Mouse (Mus musculus) lung, adult 2 months (tissue): ENCODE results near the gene Actl7a. TPM values are rescaled to one million over a fixed set of nuclear protein-coding genes. Genes with fewer than 3 reads are reported as not detected.

Experiments used
- DNase-seq: peaks from one replicate; pipeline ENCODE4 v3.0.0; 2022
- H3K4me1 ChIP-seq: fragments of 200-500 bp; 2 replicates; pipeline ENCODE4 v1.6.1; 2011; ENCODE audit warnings: low read length; ENCODE audit not compliant: control insufficient read depth, insufficient read depth
- H3K4me3 ChIP-seq: fragments of 200-500 bp; replicated peaks from 2 replicates; pipeline ENCODE3; 2011; ENCODE audit warnings: low read depth, mild to moderate bottlenecking, control low read depth, low read length; ENCODE audit errors: extremely low read depth
- CTCF ChIP-seq: fragments of 200-500 bp; IDR thresholded peaks from 2 replicates; pipeline ENCODE4 v1.5.1; 2011; ENCODE audit warnings: mild to moderate bottlenecking, low read length, control low read depth; ENCODE audit not compliant: insufficient read depth
- POLR2A ChIP-seq: fragments of 200-500 bp; IDR thresholded peaks from 2 replicates; pipeline ENCODE4 v1.6.1; 2011; ENCODE audit warnings: low read depth, mild to moderate bottlenecking, control low read depth, low read length, borderline replicate concordance; ENCODE audit errors: extremely low read depth
- WGBS: fragments of 180-500 bp; shearing (Covaris S2); methylation state at CpG from one replicate; pipeline ENCODE4 v1.1.7; 2018; 5-methylcytosine and 5-hydroxymethylcytosine counted together
- polyA plus RNA-seq: library from polyadenylated mRNA; depleted of rRNA; stranded (reverse); fragments of >200 nt; gene quantifications from 2 replicates; pipeline ENCODE4 v1.2.3, GENCODE M21; 2012; rRNA removed

Actl7a gene
- polyA plus RNA-seq, 1 experiment, result not detected

DNA sequence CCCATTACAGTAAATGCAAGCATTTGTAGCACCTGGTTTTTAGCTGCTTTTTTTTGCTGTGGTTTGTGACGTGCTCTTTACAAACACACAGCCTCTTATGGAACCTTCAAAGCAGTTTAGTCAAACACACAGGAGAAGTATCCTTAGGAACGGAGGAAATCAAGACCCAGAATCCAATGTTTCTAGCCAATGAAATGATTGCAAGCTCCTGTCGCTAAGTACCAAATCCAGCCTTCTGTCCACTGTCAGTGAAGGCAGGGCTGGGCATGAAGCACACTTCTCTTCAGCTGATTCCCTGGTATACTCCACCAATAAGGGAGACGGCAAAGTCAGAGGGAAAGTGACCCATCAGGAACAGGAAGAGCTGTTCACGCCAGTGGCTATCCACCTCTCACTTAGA is 12.8 kb downstream of the Actl7a start:
- no peak overlapping the region for H3K4me3 ChIP-seq
- peak; percentile 25 for DNase-seq
- TF ChIP-seq POLR2A, result no peak
- TF ChIP-seq CTCF, result no peak
- H3K4me1 ChIP-seq, result no peaks in the 10 kb centered on the region
- WGBS, result 69% methylated on average over 5 of the region's 5 CpGs

DNA sequence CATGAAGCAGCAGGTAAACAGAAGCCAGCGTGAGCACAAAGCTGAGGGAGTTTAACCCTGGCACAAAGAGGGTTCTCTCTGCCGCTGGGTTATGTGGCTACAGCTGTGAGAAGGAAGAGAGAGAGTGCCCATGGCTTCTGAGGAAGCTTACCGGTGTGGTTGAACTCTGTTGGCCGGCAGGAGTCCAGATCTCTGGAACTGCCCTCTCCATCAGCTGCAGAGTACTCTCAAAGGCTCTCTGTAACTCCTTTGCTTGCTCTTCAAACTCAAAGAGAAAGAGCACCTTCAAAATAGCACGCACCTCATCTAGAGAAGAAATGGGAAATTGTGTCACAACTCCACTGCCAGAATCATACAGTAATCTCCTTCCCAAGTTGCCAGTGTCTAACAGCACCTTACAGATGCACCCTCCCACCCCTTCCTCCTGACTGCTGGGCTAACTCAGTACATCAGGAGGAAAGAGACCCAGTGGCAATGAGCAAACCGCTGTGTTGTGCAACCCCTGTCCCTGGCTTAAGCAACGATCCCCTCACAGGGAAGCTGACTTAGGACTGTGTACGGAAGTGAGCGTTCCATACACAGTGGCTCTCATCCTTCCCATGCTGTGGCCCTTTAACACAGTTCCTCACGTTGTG is 13.9 kb downstream of the Actl7a start:
- DNase-seq, result peak; percentile 59
- H3K4me3 ChIP-seq, result no peak overlapping the region
- H3K4me1 ChIP-seq, result no peaks in the 10 kb centered on the region
- 72% methylated on average over 10 of the region's 10 CpGs for WGBS
- no peak for TF ChIP-seq CTCF
- no peak for TF ChIP-seq POLR2A

GRCm38 (mm10) chr4:56757693-56758092 is 14.5 kb downstream of the Actl7a start:
- no peak for TF ChIP-seq CTCF
- no peak for TF ChIP-seq POLR2A
- no peak for DNase-seq
- WGBS, result 96% methylated on average over 1 of the region's 1 CpGs
- Histone ChIP-seq H3K4me1 (no peaks in the 10 kb centered on the region), H3K4me3 (no peak overlapping the region)

DNA sequence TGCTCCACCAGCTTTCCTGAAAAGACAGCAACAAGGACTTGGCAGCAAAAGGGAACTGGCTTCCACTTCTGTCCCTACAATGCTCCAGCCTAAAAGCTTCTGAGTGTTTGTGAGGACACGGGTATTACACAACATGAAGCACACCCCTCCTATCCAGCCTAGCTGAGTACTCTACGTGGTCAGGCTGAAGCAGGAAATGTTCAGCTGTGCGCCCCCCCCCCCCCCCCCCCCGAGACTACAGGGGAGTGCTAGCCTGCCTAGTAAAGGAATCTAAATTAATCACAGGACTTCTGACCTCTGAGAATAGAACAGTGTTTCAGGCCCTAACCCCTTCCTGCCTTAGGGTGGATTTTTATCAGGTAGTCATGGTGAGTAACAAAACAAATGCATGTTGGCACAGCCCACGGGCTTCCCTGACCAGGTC is 24.7 kb downstream of the Actl7a start:
- 38% methylated on average over 5 of the region's 5 CpGs for WGBS
- Histone ChIP-seq H3K4me1 (peaks cover 2% of the 10 kb centered on the region; the same call in 1 of the 2 replicates), H3K4me3 (no peak overlapping the region)
- peak; percentile 42 for DNase-seq
- TF ChIP-seq POLR2A (no peak), CTCF (no peak)

- H3K4me3 ChIP-seq, result no peak overlapping the region
- no peak for TF ChIP-seq POLR2A
- no peak for TF ChIP-seq CTCF
- peak; percentile 73 for DNase-seq
- 69% methylated on average over 7 of the region's 7 CpGs for WGBS
- H3K4me1 ChIP-seq, result peaks cover 2% of the 10 kb centered on the region; the same call in 1 of the 2 replicates
Measured at GRCm38 (mm10) chr4:56768913-56769312, 25.7 kb downstream of the Actl7a start.

GRCm38 (mm10) chr4:56771065-56771464 is 27.9 kb downstream of the Actl7a start:
- no peak for DNase-seq
- Histone ChIP-seq H3K4me3 (no peak overlapping the region), H3K4me1 (peaks cover 2% of the 10 kb centered on the region; the same call in 1 of the 2 replicates)
- no peak for TF ChIP-seq POLR2A
- WGBS, result 51% methylated on average over 1 of the region's 1 CpGs

GRCm38 (mm10) chr4:56791373-56791772 is 48.2 kb downstream of the Actl7a start:
- no peak for TF ChIP-seq POLR2A
- TF ChIP-seq CTCF, result 0 out of 2 replicates have a peak, but pooled peaks have one; percentile 32
- Histone ChIP-seq H3K4me1 (no peaks in the 10 kb centered on the region), H3K4me3 (no peak overlapping the region)
- 44% methylated on average over 1 of the region's 1 CpGs for WGBS
- no peak for DNase-seq

Other genes with a start within 250 kb of the Actl7a start
- not detected in 2 replicates for gene Gm26657, start 3.3 kb upstream of the Actl7a start, polyA plus RNA-seq
- gene Actl7b, start 2.0 kb upstream of the Actl7a start, polyA plus RNA-seq, result 0.27 and 0.28 TPM in 2 replicates
- gene Elp1, start 58.9 kb downstream of the Actl7a start, polyA plus RNA-seq, result 10.2 and 16.0 TPM in 2 replicates
- 2.3 and 3.5 TPM in 2 replicates for gene Fam206a, start 58.9 kb downstream of the Actl7a start, polyA plus RNA-seq
- gene Ctnnal1, start 121.8 kb downstream of the Actl7a start, polyA plus RNA-seq, result 4.4 and 8.8 TPM in 2 replicates
- 15.4 and 20.5 TPM in 2 replicates for gene Tmem245, start 204.0 kb downstream of the Actl7a start, polyA plus RNA-seq
- gene Frrs1l, start 247.0 kb downstream of the Actl7a start, polyA plus RNA-seq, result 0.01 and 0.04 TPM in 2 replicates